Mouse (Mus musculus): ENCODE results near the gene Mtfmt. TPM values are rescaled to one million over a fixed set of nuclear protein-coding genes. Genes with fewer than 3 reads are reported as not detected.

The Mtfmt gene
- 20.3 and 24.0 TPM in 2 replicates for polyA plus RNA-seq (2015; fragmentation: Nextera tagmentation; extraction: Ambion mirVana)

GRCm38 (mm10) chr9:65435671-65436301 is at the start of gene Mtfmt:
Gene Mtfmt (plus strand): TSS chr9:65435782.
- H3K4me3 ChIP-seq (ENCODE audit: low read length): peak within 1 kb of the TSS; percentile 99
- peak within 1 kb of the TSS; percentile 51 for H3K27ac ChIP-seq (ENCODE audit: low read length)
- under 1% methylated on average over 54 of the region's 54 CpGs for WGBS

GRCm38 (mm10) chr9:65386373-65387140 is 49.0 kb upstream of the Mtfmt start:
- ATAC-seq: peak; percentile 49
- peaks cover 6% of the 10 kb centered on the region; the same call in 1 of the 2 replicates for H3K4me1 ChIP-seq (ENCODE audit: control insufficient read depth, insufficient read depth, low read length)
- no peak overlapping the region for H3K4me2 ChIP-seq (ENCODE audit: low read depth, low read length)
- H3K9ac ChIP-seq (ENCODE audit: low read depth, low read length): no peak overlapping the region
- no peaks in the 10 kb centered on the region; the same call in 1 of the 2 replicates for H3K9me3 ChIP-seq (ENCODE audit: control insufficient read depth, low read length)
- 27% methylated on average over 8 of the region's 8 CpGs for WGBS
- H3K36me3 ChIP-seq (ENCODE audit: control insufficient read depth, insufficient read depth, low read length): no peaks in the 10 kb centered on the region
- H3K4me3 ChIP-seq (ENCODE audit: low read length): no peak overlapping the region
- peaks cover 47% of the 10 kb centered on the region for H3K27me3 ChIP-seq (replicated peaks; ENCODE audit: control insufficient read depth, insufficient read depth, low read length)
- no peak overlapping the region for H3K27ac ChIP-seq (ENCODE audit: low read length)

More at GRCm38 (mm10) chr9:65435671-65436301, at the start of gene Mtfmt:
- Histone ChIP-seq H3K9me3 (ENCODE audit: control insufficient read depth, low read length) (no peaks in the 10 kb centered on the region), H3K9ac (ENCODE audit: low read depth, low read length) (peak within 1 kb of the TSS; percentile 87), H3K36me3 (ENCODE audit: control insufficient read depth, insufficient read depth, low read length) (0 out of 2 replicates have a peak, but pooled peaks cover under 1% of the 10 kb centered on the region), H3K4me1 (ENCODE audit: control insufficient read depth, insufficient read depth, low read length) (no peaks in the 10 kb centered on the region), H3K27me3 (replicated peaks; ENCODE audit: control insufficient read depth, insufficient read depth, low read length) (0 out of 2 replicates have a peak, but pooled peaks cover 2% of the 10 kb centered on the region), H3K4me2 (ENCODE audit: low read depth, low read length) (peak within 1 kb of the TSS; percentile 56)
- peak; percentile 93 for ATAC-seq

DNA sequence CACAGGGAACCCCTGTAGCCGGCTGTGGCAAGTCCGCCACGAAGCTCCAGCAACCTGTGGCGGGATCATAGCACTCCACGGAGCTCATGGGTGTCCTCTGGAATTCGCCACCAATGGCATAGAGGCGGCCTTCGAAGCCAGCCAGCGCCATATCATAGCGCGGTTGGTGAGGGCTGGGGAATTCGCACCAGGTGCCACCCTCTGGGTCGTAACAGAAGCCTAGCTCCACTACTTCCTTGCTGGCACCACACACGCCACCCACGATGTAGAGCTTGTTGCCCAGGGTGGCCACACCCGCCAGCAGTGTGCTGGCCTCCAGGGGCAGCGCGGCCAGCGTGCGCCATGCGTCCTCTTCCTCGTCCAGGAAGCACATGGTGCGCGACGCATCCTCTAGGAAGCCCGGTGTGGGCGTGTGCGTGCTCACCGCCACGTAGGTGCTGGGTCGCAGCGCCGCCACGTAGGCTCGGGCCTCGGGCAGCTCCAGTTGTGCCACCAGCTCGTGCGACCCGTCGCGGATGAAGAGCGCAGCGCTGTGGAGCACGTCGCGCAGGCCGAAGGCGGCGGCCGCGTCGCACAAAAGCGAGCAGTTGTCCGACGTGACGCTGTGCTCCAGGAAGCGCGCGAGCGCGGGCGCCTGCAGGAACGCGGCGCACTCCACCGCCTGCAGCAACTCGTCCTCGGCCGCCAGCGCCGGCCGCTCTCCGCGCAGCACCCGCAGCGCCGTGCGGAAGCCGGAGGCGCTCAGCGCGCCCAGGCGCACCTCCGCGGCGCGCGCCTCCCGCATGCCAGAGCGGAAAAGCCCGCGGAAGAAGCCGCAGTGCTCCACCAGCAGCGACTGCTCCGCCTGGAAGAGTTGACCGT is 44.6 kb upstream of the Mtfmt start:
- peak overlapping the region; percentile 78 for H3K4me2 ChIP-seq (ENCODE audit: low read depth, low read length)
- peak overlapping the region; percentile 51 for H3K4me3 ChIP-seq (ENCODE audit: low read length)
- H3K9me3 ChIP-seq (ENCODE audit: control insufficient read depth, low read length): no peaks in the 10 kb centered on the region; the same call in 1 of the 2 replicates
- no peaks in the 10 kb centered on the region for H3K36me3 ChIP-seq (ENCODE audit: control insufficient read depth, insufficient read depth, low read length)
- no peak overlapping the region for H3K27ac ChIP-seq (ENCODE audit: low read length)
- peaks cover 58% of the 10 kb centered on the region for H3K27me3 ChIP-seq (replicated peaks; ENCODE audit: control insufficient read depth, insufficient read depth, low read length)
- 15% methylated on average over 93 of the region's 96 CpGs for WGBS
- ATAC-seq: peak; percentile 52
- H3K4me1 ChIP-seq (ENCODE audit: control insufficient read depth, insufficient read depth, low read length): peaks cover 17% of the 10 kb centered on the region
- H3K9ac ChIP-seq (ENCODE audit: low read depth, low read length): peak overlapping the region; percentile 66

GRCm38 (mm10) chr9:65391613-65391964 is 44.0 kb upstream of the Mtfmt start, which contains the start of gene Kbtbd13:
Gene Kbtbd13 (minus strand): TSS chr9:65391652.
- 32% methylated on average over 8 of the region's 8 CpGs for WGBS
- H3K4me2 ChIP-seq (ENCODE audit: low read depth, low read length): peak within 1 kb of the TSS; percentile 78
- peak within 1 kb of the TSS; percentile 66 for H3K9ac ChIP-seq (ENCODE audit: low read depth, low read length)
- peaks cover 58% of the 10 kb centered on the region for H3K27me3 ChIP-seq (replicated peaks; ENCODE audit: control insufficient read depth, insufficient read depth, low read length)
- H3K4me1 ChIP-seq (ENCODE audit: control insufficient read depth, insufficient read depth, low read length): peaks cover 21% of the 10 kb centered on the region
- H3K9me3 ChIP-seq (ENCODE audit: control insufficient read depth, low read length): no peaks in the 10 kb centered on the region; the same call in 1 of the 2 replicates
- no peaks in the 10 kb centered on the region for H3K36me3 ChIP-seq (ENCODE audit: control insufficient read depth, insufficient read depth, low read length)
- peak within 1 kb of the TSS; percentile 51 for H3K4me3 ChIP-seq (ENCODE audit: low read length)
- ATAC-seq: 0 out of 2 replicates have a peak, but pooled peaks have one; percentile 1
- H3K27ac ChIP-seq (ENCODE audit: low read length): no peak within 1 kb of the TSS

DNA sequence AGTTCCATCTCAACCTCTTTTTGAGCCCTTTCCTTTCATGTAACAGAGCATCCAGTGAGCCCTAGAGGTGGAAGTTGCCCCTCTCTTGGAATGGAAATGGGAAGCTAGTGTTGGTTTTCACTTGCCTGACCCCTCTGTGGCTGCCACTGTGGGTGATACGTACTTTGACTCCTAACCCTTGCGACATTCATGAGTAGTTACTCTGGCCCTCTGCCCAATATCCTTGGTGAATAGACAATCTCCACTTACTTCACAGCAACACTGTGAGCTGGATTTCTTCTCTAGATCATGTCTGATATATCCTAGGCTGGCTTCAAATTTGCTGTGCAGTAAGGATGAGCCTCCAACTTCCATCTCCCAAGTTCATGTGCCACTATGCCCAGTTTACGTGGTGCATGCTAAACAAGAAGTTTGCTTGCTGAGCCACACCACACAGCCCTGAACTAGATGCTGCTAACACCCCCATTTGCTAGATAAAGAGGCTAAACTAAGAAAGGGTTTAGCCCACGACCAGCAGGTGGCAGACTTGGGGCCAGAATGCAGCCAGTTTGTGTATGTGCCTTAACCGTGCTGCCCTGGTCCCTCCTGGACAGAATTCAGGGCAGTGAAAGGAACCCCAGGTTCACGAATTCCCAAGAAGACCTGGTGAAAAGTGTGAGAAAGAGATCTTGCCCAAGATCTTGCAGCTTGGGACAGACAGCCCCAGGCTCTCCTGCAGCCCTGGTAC is 42.8 kb upstream of the Mtfmt start:
- no peak overlapping the region for H3K9ac ChIP-seq (ENCODE audit: low read depth, low read length)
- H3K36me3 ChIP-seq (ENCODE audit: control insufficient read depth, insufficient read depth, low read length): no peaks in the 10 kb centered on the region
- H3K4me3 ChIP-seq (ENCODE audit: low read length): no peak overlapping the region
- peaks cover 56% of the 10 kb centered on the region for H3K27me3 ChIP-seq (replicated peaks; ENCODE audit: control insufficient read depth, insufficient read depth, low read length)
- H3K4me2 ChIP-seq (ENCODE audit: low read depth, low read length): no peak overlapping the region
- ATAC-seq: 0 out of 2 replicates have a peak, but pooled peaks have one; percentile 43
- peaks cover 21% of the 10 kb centered on the region for H3K4me1 ChIP-seq (ENCODE audit: control insufficient read depth, insufficient read depth, low read length)
- no peaks in the 10 kb centered on the region; the same call in 1 of the 2 replicates for H3K9me3 ChIP-seq (ENCODE audit: control insufficient read depth, low read length)
- H3K27ac ChIP-seq (ENCODE audit: low read length): no peak overlapping the region
- 25% methylated on average over 6 of the region's 6 CpGs for WGBS

DNA sequence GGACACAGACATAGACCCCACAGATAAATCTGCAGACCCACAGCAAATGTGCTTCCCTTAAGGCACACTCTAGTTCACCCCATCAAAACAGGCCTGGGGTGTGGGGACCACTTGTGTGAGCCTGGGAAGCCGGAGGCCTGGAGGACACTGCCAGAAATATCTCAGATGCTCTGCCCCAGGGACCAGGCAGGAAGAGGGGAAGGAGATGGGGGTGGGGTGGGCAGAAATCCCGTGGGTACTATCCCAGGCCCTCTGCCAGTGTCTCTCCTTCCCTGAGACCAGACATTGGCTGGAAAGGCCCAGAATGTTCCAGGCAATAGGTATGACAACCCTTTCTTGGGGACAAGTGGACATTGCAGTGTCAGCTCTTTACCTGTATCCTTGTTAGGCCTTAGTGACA is 42.0 kb upstream of the Mtfmt start:
- Histone ChIP-seq H3K9me3 (ENCODE audit: control insufficient read depth, low read length) (no peaks in the 10 kb centered on the region; the same call in 1 of the 2 replicates), H3K4me1 (ENCODE audit: control insufficient read depth, insufficient read depth, low read length) (peaks cover 27% of the 10 kb centered on the region), H3K27me3 (replicated peaks; ENCODE audit: control insufficient read depth, insufficient read depth, low read length) (peaks cover 56% of the 10 kb centered on the region), H3K9ac (ENCODE audit: low read depth, low read length) (no peak overlapping the region), H3K4me3 (ENCODE audit: low read length) (no peak overlapping the region), H3K4me2 (ENCODE audit: low read depth, low read length) (no peak overlapping the region), H3K36me3 (ENCODE audit: control insufficient read depth, insufficient read depth, low read length) (no peaks in the 10 kb centered on the region), H3K27ac (ENCODE audit: low read length) (no peak overlapping the region)
- ATAC-seq: no peak
- WGBS: 40% methylated on average over 2 of the region's 2 CpGs

DNA sequence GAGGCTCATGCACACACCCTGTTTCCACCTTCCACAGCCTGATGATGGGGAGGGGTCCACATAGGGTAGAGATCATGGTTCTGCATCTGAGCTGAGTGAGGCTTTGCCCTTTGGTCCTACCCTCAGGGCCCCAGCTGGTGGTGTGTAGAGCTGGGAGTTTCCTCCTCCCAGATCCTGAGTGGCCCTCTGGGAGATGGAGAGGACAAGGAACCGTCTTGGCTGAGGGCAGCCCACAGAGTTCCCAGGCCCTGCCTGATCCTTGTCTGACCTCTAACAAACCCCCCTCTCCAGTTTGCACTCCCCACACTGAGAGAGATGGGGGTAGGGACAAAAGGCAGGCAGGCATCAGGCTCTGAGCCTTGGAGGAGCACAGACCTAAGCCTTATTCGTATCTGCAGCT is 41.2 kb upstream of the Mtfmt start:
- Histone ChIP-seq H3K27ac (ENCODE audit: low read length) (no peak overlapping the region), H3K4me3 (ENCODE audit: low read length) (no peak overlapping the region), H3K36me3 (ENCODE audit: control insufficient read depth, insufficient read depth, low read length) (no peaks in the 10 kb centered on the region), H3K4me1 (ENCODE audit: control insufficient read depth, insufficient read depth, low read length) (peaks cover 27% of the 10 kb centered on the region), H3K9ac (ENCODE audit: low read depth, low read length) (no peak overlapping the region), H3K4me2 (ENCODE audit: low read depth, low read length) (no peak overlapping the region), H3K27me3 (replicated peaks; ENCODE audit: control insufficient read depth, insufficient read depth, low read length) (peaks cover 49% of the 10 kb centered on the region), H3K9me3 (ENCODE audit: control insufficient read depth, low read length) (no peaks in the 10 kb centered on the region; the same call in 1 of the 2 replicates)
- WGBS: 58% methylated on average over 2 of the region's 2 CpGs
- peak; percentile 40 for ATAC-seq

GRCm38 (mm10) chr9:65398279-65398678 is 37.3 kb upstream of the Mtfmt start, which contains the start of gene Rasl12:
Gene Rasl12 (plus strand): TSS chr9:65398506.
- WGBS: under 1% methylated on average over 24 of the region's 24 CpGs
- peak within 1 kb of the TSS; percentile 69 for H3K9ac ChIP-seq (ENCODE audit: low read depth, low read length)
- H3K27me3 ChIP-seq (replicated peaks; ENCODE audit: control insufficient read depth, insufficient read depth, low read length): peaks cover 20% of the 10 kb centered on the region
- H3K4me1 ChIP-seq (ENCODE audit: control insufficient read depth, insufficient read depth, low read length): peaks cover 17% of the 10 kb centered on the region
- H3K4me2 ChIP-seq (ENCODE audit: low read depth, low read length): peak within 1 kb of the TSS; percentile 90
- ATAC-seq: peak; percentile 67
- H3K9me3 ChIP-seq (ENCODE audit: control insufficient read depth, low read length): no peaks in the 10 kb centered on the region
- peak within 1 kb of the TSS; percentile 58 for H3K4me3 ChIP-seq (ENCODE audit: low read length)
- H3K27ac ChIP-seq (ENCODE audit: low read length): no peak within 1 kb of the TSS
- H3K36me3 ChIP-seq (ENCODE audit: control insufficient read depth, insufficient read depth, low read length): no peaks in the 10 kb centered on the region
